Mouse (Mus musculus) lung, adult 18-20 months (tissue): Measurements from ENCODE around the gene Glrx.
"Not testable (repeated sequence)": the region's sequence is repeated elsewhere in the genome, so short reads cannot be mapped to it uniquely, and the experiment has no call there.

ENCODE experiments used
- DNase-seq, 2 experiments: peaks; one replicate each; pipeline ENCODE4 v3.0.0; 2022; ENCODE audit warnings: mixed read lengths in 2 of 2

Gene Glrx

GRCm38 (mm10) chr13:75835461-75835860 is 4.2 kb upstream of the Glrx start:
- peak; percentile 42 to 62 for DNase-seq

- peak; percentile 26 to 54 for DNase-seq
Observed at GRCm38 (mm10) chr13:75838506-75838905, 1.2 kb upstream of the Glrx start.

GRCm38 (mm10) chr13:75840752-75841285 is 1.2 kb downstream of the Glrx start:
- DNase-seq: no peak

GRCm38 (mm10) chr13:75841950-75842349 is 2.3 kb downstream of the Glrx start:
- DNase-seq: no peak

GRCm38 (mm10) chr13:75843331-75843730 is 3.7 kb downstream of the Glrx start:
- no peak for DNase-seq

- DNase-seq: peak in 1 of 2 experiments; percentile 30
Observed at GRCm38 (mm10) chr13:75843993-75844683, 4.5 kb downstream of the Glrx start.

- DNase-seq: no peak
Observed at GRCm38 (mm10) chr13:75844833-75845518, 5.3 kb downstream of the Glrx start.

- peak in 1 of 2 experiments; percentile 26 for DNase-seq
Observed at GRCm38 (mm10) chr13:75845519-75846166, 6.0 kb downstream of the Glrx start.

GRCm38 (mm10) chr13:75847027-75847426 is 7.4 kb downstream of the Glrx start:
- no peak for DNase-seq

GRCm38 (mm10) chr13:75852027-75852426 is 12.4 kb downstream of the Glrx start:
- DNase-seq: no peak

- no peak for DNase-seq
Observed at GRCm38 (mm10) chr13:75853118-75853517, 13.4 kb downstream of the Glrx start.

- no peak for DNase-seq
Observed at GRCm38 (mm10) chr13:75859264-75859844, 19.7 kb downstream of the Glrx start.

- no peak for DNase-seq
Observed at GRCm38 (mm10) chr13:75865486-75866184, 26.0 kb downstream of the Glrx start.

- no peak for DNase-seq
Observed at GRCm38 (mm10) chr13:75867876-75868275, 28.2 kb downstream of the Glrx start.

- DNase-seq: peak in 1 of 2 experiments; percentile 44
Observed at GRCm38 (mm10) chr13:75874608-75875376, 35.1 kb downstream of the Glrx start.

- not testable (repeated sequence) for DNase-seq
Observed at GRCm38 (mm10) chr13:75876188-75876587, 36.5 kb downstream of the Glrx start.

- peak in 1 of 2 experiments; percentile 41 for DNase-seq
Observed at GRCm38 (mm10) chr13:75876592-75876991, 36.9 kb downstream of the Glrx start.

GRCm38 (mm10) chr13:75877907-75878306 is 38.2 kb downstream of the Glrx start:
- peak in 1 of 2 experiments; percentile 43 for DNase-seq

- no peak for DNase-seq
Observed at GRCm38 (mm10) chr13:75879756-75880155, 40.1 kb downstream of the Glrx start.

GRCm38 (mm10) chr13:75880501-75880900 is 40.8 kb downstream of the Glrx start:
- DNase-seq: no peak

- DNase-seq: no peak
Observed at GRCm38 (mm10) chr13:75883792-75884191, 44.1 kb downstream of the Glrx start.

- no peak for DNase-seq
Observed at GRCm38 (mm10) chr13:75891868-75892267, 52.2 kb downstream of the Glrx start.
